Mouse (Mus musculus) mouse trophoblast stem cell (cell line): ENCODE data around the gene Gm10717.
"Not testable (repeated sequence)": the region's sequence is repeated elsewhere in the genome, so short reads cannot be mapped to it uniquely, and the experiment has no call there.

Source experiments
- in situ Hi-C, 2 experiments: fragments of 300-500 bp; cut with MseI, MboI; formaldehyde crosslinking; loops; 2 replicates in 1 of 2; 3 replicates in 1 of 2; pipeline ENCODE4 v1.15.1; 2025

Gm10717 gene

DNA sequence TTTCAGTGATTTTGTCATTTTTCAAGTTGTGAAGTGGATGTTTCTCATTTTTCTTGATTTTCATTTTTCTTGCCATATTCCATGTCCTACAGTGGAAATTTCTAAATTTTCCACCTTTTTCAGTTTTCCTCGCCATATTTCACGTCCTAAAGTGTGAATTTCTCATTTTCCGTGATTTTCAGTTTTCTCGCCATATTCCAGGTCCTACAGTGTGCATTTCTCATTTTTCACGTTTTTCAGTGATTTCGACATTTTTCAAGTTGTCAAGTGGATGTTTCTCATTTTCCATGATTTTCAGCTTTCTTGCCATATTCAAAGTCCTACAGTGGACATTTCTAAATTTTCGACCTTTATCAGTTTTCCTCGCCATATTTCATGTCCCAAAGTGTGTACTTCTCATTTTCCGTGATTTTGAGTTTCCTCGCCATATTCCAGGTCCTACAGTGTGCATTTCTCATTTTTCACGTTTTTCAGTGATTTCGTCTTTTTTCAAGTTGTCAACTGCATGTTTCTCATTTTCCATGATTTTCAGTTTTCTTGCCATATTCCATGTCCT lies at the start of gene Gm10717:
Gm10717 (plus strand) TSS at position 506 of the 556 bp plus-strand sequence.
- in situ Hi-C loops, result not testable (repeated sequence)

GRCm38 (mm10) chr9:3000445-3000972 lies 24.7 kb upstream of the Gm10717 start, which contains the start of gene Gm10722:
Gene Gm10722 (plus strand): TSS chr9:3000922.
- in situ Hi-C loops, result not testable (repeated sequence)

- in situ Hi-C loops, result not testable (repeated sequence)
These were observed 24.2 kb upstream of the Gm10717 start for GRCm38 (mm10) chr9:3001006-3001405.

DNA sequence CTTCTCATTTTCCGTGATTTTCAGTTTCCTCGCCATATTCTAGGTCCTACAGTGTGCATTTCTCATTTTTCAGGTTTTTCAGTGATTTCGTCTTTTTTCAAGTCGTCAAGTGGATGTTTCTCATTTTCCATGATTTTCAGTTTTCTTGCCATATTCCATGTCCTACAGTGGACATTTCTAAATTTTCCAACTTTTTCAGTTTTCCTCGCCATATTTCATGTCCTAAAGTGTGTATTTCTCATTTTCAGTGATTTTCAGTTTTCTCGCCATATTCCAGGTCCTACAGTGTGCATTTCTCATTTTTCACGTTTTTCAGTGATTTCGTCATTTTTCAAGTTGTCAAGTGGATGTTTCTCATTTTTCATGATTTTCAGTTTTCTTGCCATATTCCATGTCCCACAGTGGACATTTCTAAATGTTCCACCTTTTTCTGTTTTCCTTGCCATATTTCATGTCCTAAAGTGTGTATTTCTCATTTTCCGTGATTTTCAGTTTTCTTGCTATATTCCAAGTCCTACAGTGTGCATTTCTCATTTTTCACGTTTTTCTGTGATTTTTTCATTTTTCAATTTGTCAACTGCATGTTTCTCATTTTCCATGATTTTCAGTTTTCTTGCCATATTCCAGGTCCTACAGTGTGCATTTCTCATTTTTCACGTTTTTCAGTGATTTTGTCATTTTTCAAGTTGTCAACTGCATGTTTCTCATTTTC lies 23.1 kb upstream of the Gm10717 start:
- in situ Hi-C loops, result not testable (repeated sequence)

GRCm38 (mm10) chr9:3002794-3003396 lies 22.3 kb upstream of the Gm10717 start, which contains the start of gene Gm11168:
Gene Gm11168 (plus strand): TSS chr9:3003346.
- in situ Hi-C loops, result not testable (repeated sequence)

GRCm38 (mm10) chr9:3006179-3006578 lies 19.0 kb upstream of the Gm10717 start:
- in situ Hi-C loops, result not testable (repeated sequence)

GRCm38 (mm10) chr9:3006636-3007035 lies 18.6 kb upstream of the Gm10717 start:
- in situ Hi-C loops, result not testable (repeated sequence)

DNA sequence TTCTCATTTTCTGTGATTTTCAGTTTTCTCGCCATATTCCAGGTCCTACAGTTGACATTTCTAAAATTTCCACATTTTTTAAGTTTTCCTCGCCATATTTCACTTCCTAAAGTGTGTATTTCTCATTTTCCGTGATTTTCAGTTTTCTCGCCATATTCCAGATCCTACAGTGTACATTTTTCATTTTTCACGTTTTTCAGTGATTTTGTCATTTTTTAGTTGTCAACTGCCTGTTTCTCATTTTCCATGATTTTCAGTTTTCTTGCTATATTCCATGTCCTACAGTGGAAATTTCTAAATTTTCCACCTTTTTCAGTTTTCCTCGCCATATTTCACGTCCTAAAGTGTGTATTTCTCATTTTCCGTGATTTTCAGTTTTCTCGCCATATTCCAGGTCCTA lies 17.9 kb upstream of the Gm10717 start:
- in situ Hi-C loops, result not testable (repeated sequence)

GRCm38 (mm10) chr9:3009331-3009730 lies 15.9 kb upstream of the Gm10717 start:
- in situ Hi-C loops, result not testable (repeated sequence)

DNA sequence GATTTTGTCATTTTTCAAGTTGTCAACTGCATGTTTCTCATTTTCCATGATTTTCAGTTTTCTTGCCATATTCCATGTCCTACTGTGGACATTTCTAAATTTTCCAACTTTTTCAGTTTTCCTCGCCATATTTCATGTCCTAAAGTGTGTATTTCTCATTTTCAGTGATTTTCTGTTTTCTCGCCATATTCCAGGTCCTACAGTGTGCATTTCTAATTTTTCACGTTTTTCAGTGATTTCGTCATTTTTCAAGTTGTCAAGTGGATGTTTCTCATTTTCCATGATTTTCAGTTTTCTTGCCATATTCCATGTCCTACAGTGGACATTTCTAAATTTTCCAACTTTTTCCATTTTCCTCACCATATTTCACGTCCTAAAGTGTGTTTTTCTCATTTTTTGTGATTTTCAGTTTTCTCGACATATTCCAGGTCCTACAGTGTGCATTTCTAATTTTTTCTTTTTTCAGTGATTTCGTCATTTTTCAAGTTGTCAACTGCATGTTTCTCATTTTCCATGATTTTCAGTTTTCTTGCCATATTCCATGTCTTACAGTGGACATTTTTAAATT lies 13.1 kb upstream of the Gm10717 start:
- in situ Hi-C loops, result not testable (repeated sequence)

DNA sequence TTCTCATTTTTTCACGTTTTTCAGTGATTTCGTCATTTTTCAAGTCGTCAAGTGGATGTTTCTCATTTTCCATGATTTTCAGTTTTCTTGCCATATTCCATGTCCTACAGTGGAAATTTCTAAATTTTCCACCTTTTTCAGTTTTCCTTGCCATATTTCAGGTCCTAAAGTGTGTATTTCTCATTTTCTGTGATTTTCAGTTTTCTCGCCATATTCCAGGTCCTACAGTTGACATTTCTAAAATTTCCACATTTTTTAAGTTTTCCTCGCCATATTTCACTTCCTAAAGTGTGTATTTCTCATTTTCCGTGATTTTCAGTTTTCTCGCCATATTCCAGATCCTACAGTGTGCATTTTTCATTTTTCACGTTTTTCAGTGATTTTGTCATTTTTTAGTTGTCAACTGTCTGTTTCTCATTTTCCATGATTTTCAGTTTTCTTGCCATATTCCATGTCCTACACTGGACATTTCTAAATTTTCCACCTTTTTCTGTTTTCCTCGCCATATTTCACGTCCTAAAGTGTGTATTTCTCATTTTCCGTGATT lies 12.4 kb upstream of the Gm10717 start, which contains the start of gene Gm10721:
Gm10721 (plus strand) TSS at position 408 of the 547 bp plus-strand sequence.
- in situ Hi-C loops, result not testable (repeated sequence)

- in situ Hi-C loops, result not testable (repeated sequence)
These were observed 9.9 kb upstream of the Gm10717 start, which contains the start of gene Gm10720 for GRCm38 (mm10) chr9:3015354-3015753. Gene Gm10720 (plus strand): TSS chr9:3015654.

DNA sequence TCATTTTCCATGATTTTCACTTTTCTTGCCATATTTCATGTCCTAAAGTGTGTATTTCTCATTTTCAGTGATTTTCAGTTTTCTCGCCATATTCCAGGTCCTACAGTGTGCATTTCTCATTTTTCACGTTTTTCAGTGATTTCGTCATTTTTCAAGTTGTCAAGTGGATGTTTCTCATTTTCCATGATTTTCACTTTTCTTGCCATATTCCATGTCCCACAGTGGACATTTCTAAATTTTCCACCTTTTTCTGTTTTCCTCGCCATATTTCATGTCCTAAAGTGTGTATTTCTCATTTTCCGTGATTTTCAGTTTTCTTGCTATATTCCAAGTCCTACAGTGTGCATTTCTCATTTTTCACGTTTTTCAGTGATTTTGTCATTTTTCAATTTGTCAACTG lies 9.3 kb upstream of the Gm10717 start:
- in situ Hi-C loops, result not testable (repeated sequence)

- in situ Hi-C loops, result not testable (repeated sequence)
These were observed 8.1 kb upstream of the Gm10717 start, which contains the start of gene Gm10719 for GRCm38 (mm10) chr9:3017108-3017507. Gene Gm10719 (plus strand): TSS chr9:3017408.

- in situ Hi-C loops, result not testable (repeated sequence)
These were observed 6.3 kb upstream of the Gm10717 start for GRCm38 (mm10) chr9:3018944-3019343.

DNA sequence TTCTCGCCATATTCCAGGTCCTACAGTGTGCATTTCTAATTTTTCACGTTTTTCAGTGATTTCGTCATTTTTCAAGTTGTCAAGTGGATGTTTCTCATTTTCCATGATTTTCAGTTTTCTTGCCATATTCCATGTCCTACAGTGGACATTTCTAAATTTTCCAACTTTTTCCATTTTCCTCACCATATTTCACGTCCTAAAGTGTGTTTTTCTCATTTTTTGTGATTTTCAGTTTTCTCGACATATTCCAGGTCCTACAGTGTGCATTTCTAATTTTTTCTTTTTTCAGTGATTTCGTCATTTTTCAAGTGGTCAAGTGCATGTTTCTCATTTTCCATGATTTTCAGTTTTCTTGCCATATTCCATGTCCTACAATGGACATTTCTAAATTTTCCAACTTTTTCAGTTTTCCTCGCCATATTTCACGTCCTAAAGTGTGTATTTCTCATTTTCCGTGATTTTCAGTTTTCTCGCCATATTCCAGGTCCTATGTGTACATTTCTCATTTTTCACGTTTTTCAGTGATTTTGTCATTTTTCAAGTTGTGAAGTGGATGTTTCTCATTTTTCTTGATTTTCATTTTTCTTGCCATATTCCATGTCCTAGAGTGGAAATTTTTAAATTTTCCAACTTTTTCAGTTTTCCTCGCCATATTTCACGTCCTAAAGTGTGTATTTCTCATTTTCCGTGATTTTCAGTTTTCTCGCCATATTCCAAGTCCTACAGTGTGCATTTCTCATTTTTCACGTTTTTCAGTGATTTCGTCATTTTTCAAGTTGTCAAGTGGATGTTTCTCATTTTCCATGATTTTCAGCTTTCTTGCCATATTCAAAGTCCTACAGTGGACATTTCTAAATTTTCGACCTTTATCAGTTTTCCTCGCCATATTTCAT lies 5.1 kb upstream of the Gm10717 start:
- in situ Hi-C loops, result not testable (repeated sequence)

DNA sequence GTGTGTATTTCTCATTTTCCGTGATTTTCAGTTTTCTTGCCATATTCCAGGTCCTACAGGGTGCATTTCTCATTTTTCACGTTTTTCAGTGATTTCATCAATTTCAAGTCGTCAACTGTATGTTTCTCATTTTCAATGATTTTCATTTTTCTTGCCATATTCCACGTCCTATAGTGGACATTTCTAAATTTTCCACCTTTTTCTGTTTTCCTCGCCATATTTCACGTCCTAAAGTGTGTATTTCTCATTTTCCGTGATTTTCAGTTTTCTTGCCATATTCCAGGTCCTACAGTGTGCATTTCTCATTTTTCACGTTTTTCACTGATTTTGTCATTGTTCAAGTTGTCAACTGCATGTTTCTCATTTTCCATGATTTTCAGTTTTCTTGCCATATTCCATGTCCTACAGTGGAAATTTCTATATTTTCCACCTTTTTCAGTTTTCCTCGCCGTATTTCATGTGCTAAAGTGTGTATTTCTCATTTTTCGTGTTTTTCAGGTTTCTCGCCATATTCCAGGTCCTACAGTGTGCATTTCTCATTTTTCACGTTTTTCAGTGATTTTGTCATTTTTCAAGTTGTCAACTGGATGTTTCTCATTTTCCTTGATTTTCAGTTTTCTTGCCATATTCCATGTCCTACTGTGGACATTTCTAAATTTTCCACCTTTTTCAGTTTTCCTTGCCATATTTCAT lies 2.8 kb upstream of the Gm10717 start:
- in situ Hi-C loops, result not testable (repeated sequence)

- in situ Hi-C loops, result not testable (repeated sequence)
These were observed 1.8 kb upstream of the Gm10717 start, which contains the start of gene Gm10718 for GRCm38 (mm10) chr9:3023312-3023984. Gene Gm10718 (plus strand): TSS chr9:3023547.

GRCm38 (mm10) chr9:3023985-3024648 lies 1.1 kb upstream of the Gm10717 start:
- in situ Hi-C loops, result not testable (repeated sequence)
